Comparison of ENCODE assay signal across 28 mouse cellular contexts in genomic region chr17:17856612-17857011, GRCm38 (mm10). TPM values are rescaled to one million over a fixed set of nuclear protein-coding genes. Genes with fewer than 3 reads are reported as not detected.
DNase-seq lines count a peak whose midpoint lies in the region; ATAC-seq and TF ChIP-seq lines count a peak whose summit lies in the region.
"Had no signal": no experiment of that assay in that cellular context is flagged by ENCODE, and none has a peak within 500 bp of the region (broad histone marks: within the 10 kb centered on the region; RNA-seq: fewer than 3 reads in every experiment).

No protein-coding gene starts in this region.

- peak; percentile 87 for DNase-seq in heart, adult 11 months
- no peak for DNase-seq in heart, postnatal 10 days
- DNase-seq in lung, postnatal 14 days = no peak
- DNase-seq in left cerebral cortex, adult 8-10 months (ENCODE audit: low spot score in 2 of 2) = no peak
- DNase-seq: adrenal gland, postnatal 25 days; cerebellum, adult 8-10 months; forebrain, postnatal 0 days; heart, postnatal 14 days; kidney, postnatal 4 days; layer of hippocampus, adult 9-11 months; left cerebral cortex, postnatal 4 days; thymus, adult 18-20 months; thymus, postnatal 36 days had no signal

- peak overlapping the region; percentile 39 for H3ac ChIP-seq in C2C12 (ENCODE audit: control insufficient read depth, insufficient read length, low read depth)
- no peak overlapping the region for H3ac ChIP-seq in myocyte (ENCODE audit: control insufficient read depth, insufficient read length)

- H3K79me2 ChIP-seq in C2C12 (ENCODE audit: control insufficient read depth, insufficient read depth) = peaks cover 28% of the 10 kb centered on the region
- H3K79me2 ChIP-seq in myocyte (ENCODE audit: control insufficient read depth, insufficient read depth) = no peaks in the 10 kb centered on the region

- no peaks in the 10 kb centered on the region for H3K9me3 ChIP-seq in lung, embryonic 15.5 days
- H3K9me3 ChIP-seq: heart, embryonic 10.5 days; kidney, embryonic 15.5 days; limb, embryonic 15.5 days; midbrain, embryonic 15.5 days; neural tube, embryonic 13.5 days; stomach, embryonic 15.5 days had no signal

- H3K4me2 ChIP-seq in lung, embryonic 15.5 days = no peak overlapping the region
- peak overlapping the region; percentile 71 for H3K4me2 ChIP-seq in myocyte (ENCODE audit: low read depth)
- H3K4me2 ChIP-seq: kidney, embryonic 15.5 days; limb, embryonic 15.5 days; midbrain, embryonic 15.5 days; neural tube, embryonic 13.5 days; stomach, embryonic 15.5 days had no signal

- H3K4me1 ChIP-seq in lung, embryonic 15.5 days = no peaks in the 10 kb centered on the region
- H3K4me1 ChIP-seq: kidney, embryonic 15.5 days; midbrain, embryonic 15.5 days; neural tube, embryonic 13.5 days; stomach, embryonic 15.5 days had no signal

- intact Hi-C loops in heart, postnatal 10 days (cut with DNase I) = no loop called here

- H3K27ac ChIP-seq in lung, embryonic 15.5 days = no peak overlapping the region
- H3K27ac ChIP-seq: heart, embryonic 10.5 days; kidney, embryonic 15.5 days; limb, embryonic 15.5 days; midbrain, embryonic 15.5 days; neural tube, embryonic 13.5 days; stomach, embryonic 15.5 days had no signal

- H3K36me3 ChIP-seq in lung, embryonic 15.5 days = 0 out of 2 replicates have a peak, but pooled peaks cover 3% of the 10 kb centered on the region
- H3K36me3 ChIP-seq in C2C12 (ENCODE audit: control insufficient read depth, insufficient read depth) (no peaks in the 10 kb centered on the region), myocyte (ENCODE audit: control insufficient read depth, insufficient read depth) (no peaks in the 10 kb centered on the region)
- H3K36me3 ChIP-seq: heart, embryonic 10.5 days; kidney, embryonic 15.5 days; limb, embryonic 15.5 days; midbrain, embryonic 15.5 days; neural tube, embryonic 13.5 days; stomach, embryonic 15.5 days had no signal

- peak; percentile 16 for TF ChIP-seq POLR2A in myocyte (IDR thresholded peaks at IDR 0.05; ENCODE audit: insufficient read length, low read depth)

- no peak for TF ChIP-seq CTCF in C2C12 (IDR thresholded peaks at IDR 0.05; ENCODE audit: control insufficient read depth, insufficient read depth, insufficient read length)

- 0 out of 2 replicates have a peak, but pooled peaks have one; percentile 46 for ATAC-seq in lung, embryonic 15.5 days (ENCODE audit: borderline replicate concordance, extremely low read depth, low FRiP score, low TSS enrichment)
- ATAC-seq: forebrain, postnatal 0 days; intestine, postnatal 0 days; midbrain, embryonic 15.5 days had no signal

- peaks cover 6% of the 10 kb centered on the region for H3K79me3 ChIP-seq in C2C12 (ENCODE audit: low read depth)

- H3K4me3 ChIP-seq in lung, embryonic 15.5 days = no peak overlapping the region
- H3K4me3 ChIP-seq in C2C12 (ENCODE audit: insufficient read depth, poor library complexity, severe bottlenecking) (no peak overlapping the region), myocyte (no peak overlapping the region)
- H3K4me3 ChIP-seq: heart, embryonic 10.5 days; kidney, embryonic 15.5 days; limb, embryonic 15.5 days; midbrain, embryonic 15.5 days; neural tube, embryonic 13.5 days; stomach, embryonic 15.5 days had no signal

- 38% methylated on average over 1 of the region's 1 CpGs for WGBS in lung, embryonic 15.5 days

- H3K9ac ChIP-seq in lung, embryonic 15.5 days = no peak overlapping the region
- H3K9ac ChIP-seq: forebrain, postnatal 0 days; kidney, embryonic 15.5 days; limb, embryonic 15.5 days; midbrain, embryonic 15.5 days; neural tube, embryonic 13.5 days; stomach, embryonic 15.5 days had no signal

- H3K27me3 ChIP-seq in lung, embryonic 15.5 days = no peaks in the 10 kb centered on the region
- H3K27me3 ChIP-seq in C2C12 (ENCODE audit: control insufficient read depth, insufficient read depth, insufficient read length) = no peaks in the 10 kb centered on the region
- H3K27me3 ChIP-seq in myocyte (ENCODE audit: control insufficient read depth, insufficient read depth, insufficient read length) = no peaks in the 10 kb centered on the region
- H3K27me3 ChIP-seq: kidney, embryonic 15.5 days; limb, embryonic 15.5 days; midbrain, embryonic 15.5 days; neural tube, embryonic 13.5 days; stomach, embryonic 15.5 days had no signal

TF ChIP-seq in C2C12, 6 proteins besides CTCF, POLR2A, EP300 and RAD21:
- peak; percentile 5 for TF ChIP-seq MYOD1 (IDR thresholded peaks at IDR 0.05; ENCODE audit: control insufficient read depth, insufficient read length, low read depth)
- no peak for TF ChIP-seq MAX (IDR thresholded peaks at IDR 0.05)

TF ChIP-seq in myocyte, 11 proteins besides CTCF, POLR2A, EP300 and RAD21:
- TF ChIP-seq TCF12 (IDR thresholded peaks at IDR 0.05; ENCODE audit: insufficient read depth, poor library complexity, severe bottlenecking) (no peak), MYOG (IDR thresholded peaks at IDR 0.05; ENCODE audit: control insufficient read depth in 1 of 3, insufficient read depth in 1 of 3, insufficient read length in 2 of 3, low read depth in 2 of 3) (no peak), SRF (IDR thresholded peaks at IDR 0.05; ENCODE audit: control insufficient read depth, insufficient read length, low read depth) (no peak), CEBPB (IDR thresholded peaks at IDR 0.05; ENCODE audit: insufficient read depth, poor library complexity, severe bottlenecking) (no peak), TCF3 (IDR thresholded peaks at IDR 0.05; ENCODE audit: insufficient read length, low read depth) (no peak)

RNA-seq across cellular contexts. Expression of gene Has1, which starts 1.6 kb away (rescaled TPM):
- under 1 TPM; 0.40 to 0.77 TPM for total RNA-seq in heart, postnatal 10 days (2021)
- 0.93 and 0.97 TPM in 2 replicates for polyA plus RNA-seq in lung, embryonic 15.5 days (2015; fragmentation: Nextera tagmentation; extraction: Ambion mirVana)
- polyA plus RNA-seq in C2C12 (2012; fragmentation: generic; extraction: Trizol) (2.5 TPM), myocyte (2012; fragmentation: generic; extraction: Trizol) (4.0 TPM)
- 1 to 10 TPM in 2 of 4 experiments, under 1 TPM in 2; 0.74 to 1.6 (median 1.00) TPM for total RNA-seq in left cerebral cortex, adult 8-10 months (2022)
- total RNA-seq: adrenal gland, postnatal 25 days had no signal

RNA-seq across cellular contexts. Expression of gene Fpr1, which starts 27.1 kb away (rescaled TPM):
- total RNA-seq in heart, postnatal 10 days (2021) = under 1 TPM in 1 of 2 experiments, not detected in 1; 0.20 TPM
- polyA plus RNA-seq in lung, embryonic 15.5 days (2015; fragmentation: Nextera tagmentation; extraction: Ambion mirVana) = 0.44 and 0.91 TPM in 2 replicates
- polyA plus RNA-seq in C2C12 (2012; fragmentation: generic; extraction: Trizol) = not detected
- not detected for polyA plus RNA-seq in myocyte (2012; fragmentation: generic; extraction: Trizol)
- total RNA-seq in left cerebral cortex, adult 8-10 months (2022) = not detected
- total RNA-seq: forebrain, postnatal 0 days; heart, postnatal 14 days; left cerebral cortex, adult 18-20 months had no signal
- polyA plus RNA-seq: brain, embryonic 14.5 days had no signal

RNA-seq across cellular contexts. Expression of gene Spaca6, which starts 29.7 kb away (rescaled TPM):
- 10 to 100 TPM; 24.6 to 27.2 TPM for total RNA-seq in heart, postnatal 10 days (2021)
- 31.7 and 37.1 TPM in 2 replicates for polyA plus RNA-seq in lung, embryonic 15.5 days (2015; fragmentation: Nextera tagmentation; extraction: Ambion mirVana)
- 11.2 TPM for polyA plus RNA-seq in C2C12 (2012; fragmentation: generic; extraction: Trizol)
- 5.2 TPM for polyA plus RNA-seq in myocyte (2012; fragmentation: generic; extraction: Trizol)
- total RNA-seq in left cerebral cortex, adult 8-10 months (2022) = 10 to 100 TPM; 70.6 to 89.4 (median 76.6) TPM

RNA-seq across cellular contexts. Expression of gene Fpr2, which starts 31.0 kb away (rescaled TPM):
- under 1 TPM in 1 of 2 experiments, not detected in 1; 0.40 TPM for total RNA-seq in heart, postnatal 10 days (2021)
- polyA plus RNA-seq in lung, embryonic 15.5 days (2015; fragmentation: Nextera tagmentation; extraction: Ambion mirVana) = 1.4 and 1.5 TPM in 2 replicates
- polyA plus RNA-seq in C2C12 (2012; fragmentation: generic; extraction: Trizol) (not detected), myocyte (2012; fragmentation: generic; extraction: Trizol) (not detected)
- not detected for total RNA-seq in left cerebral cortex, adult 8-10 months (2022)
- total RNA-seq: adrenal gland, postnatal 25 days; forebrain, postnatal 0 days; left cerebral cortex, adult 18-20 months had no signal
- polyA plus RNA-seq: heart, embryonic 10.5 days; hindbrain, embryonic 11.5 days; intestine, postnatal 0 days; midbrain, embryonic 15.5 days had no signal

RNA-seq across cellular contexts. Expression of gene Fpr3, which starts 31.0 kb away (rescaled TPM):
- not detected for total RNA-seq in heart, postnatal 10 days (2021)
- polyA plus RNA-seq in lung, embryonic 15.5 days (2015; fragmentation: Nextera tagmentation; extraction: Ambion mirVana) = not detected in 2 replicates
- not detected for polyA plus RNA-seq in C2C12 (2012; fragmentation: generic; extraction: Trizol)
- not detected for polyA plus RNA-seq in myocyte (2012; fragmentation: generic; extraction: Trizol)
- total RNA-seq in left cerebral cortex, adult 8-10 months (2022) = not detected
- total RNA-seq: adrenal gland, postnatal 25 days; forebrain, postnatal 0 days; heart, postnatal 14 days; left cerebral cortex, adult 18-20 months; left cerebral cortex, postnatal 4 days had no signal
- polyA plus RNA-seq: brain, embryonic 14.5 days; forebrain, postnatal 0 days; gonadal fat pad, adult 2 months; heart, embryonic 10.5 days; hindbrain, embryonic 11.5 days; intestine, postnatal 0 days; kidney, embryonic 15.5 days; limb, embryonic 15.5 days; lung, embryonic 16.5 days; midbrain, embryonic 15.5 days; neural tube, embryonic 13.5 days; stomach, embryonic 15.5 days had no signal
